Mouse (Mus musculus) heart, embryonic 15.5 days (tissue): ENCODE results near the gene Mybpc2. TPM values are rescaled to one million over a fixed set of nuclear protein-coding genes. Genes with fewer than 3 reads are reported as not detected.
A peak's percentile ranks its signal among the peaks of the same experiment; 100 is the strongest.

ENCODE experiments used
- ATAC-seq: fragments of 200-750 bp; cut with Nextera tagmentation; replicated peaks from 2 replicates; pipeline ENCODE4 v1.8.0; 2017; ENCODE audit warnings: low read depth, moderate TSS enrichment; ENCODE audit not compliant: insufficient number of reproducible peaks, insufficient read depth, low FRiP score
- H3K27ac ChIP-seq: fragments of 300-500 bp; sonication (generic); 2 replicates; pipeline ENCODE4 v1.5.1; 2015; ENCODE audit warnings: mild to moderate bottlenecking, inconsistent platforms
- H3K27me3 ChIP-seq: fragments of 300-500 bp; sonication (generic); 2 replicates; pipeline ENCODE4 v1.6.1; 2015; ENCODE audit warnings: inconsistent platforms
- H3K36me3 ChIP-seq: fragments of 300-500 bp; sonication (generic); 2 replicates; pipeline ENCODE4 v1.6.1; 2015; ENCODE audit warnings: mild to moderate bottlenecking, inconsistent platforms
- H3K4me1 ChIP-seq: fragments of 300-500 bp; sonication (generic); replicated peaks from 2 replicates; pipeline ENCODE4 v1.6.1; 2015; ENCODE audit warnings: inconsistent platforms
- H3K4me2 ChIP-seq: fragments of 300-500 bp; sonication (generic); 2 replicates; pipeline ENCODE4 v1.6.1; 2015; ENCODE audit warnings: inconsistent platforms, mild to moderate bottlenecking, moderate library complexity
- H3K4me3 ChIP-seq: fragments of 300-500 bp; sonication (generic); 2 replicates; pipeline ENCODE4 v1.5.1; 2015; ENCODE audit warnings: mild to moderate bottlenecking, inconsistent platforms
- H3K9ac ChIP-seq: fragments of 300-500 bp; sonication (generic); 2 replicates; pipeline ENCODE4 v1.6.1; 2015; ENCODE audit warnings: mild to moderate bottlenecking, inconsistent platforms
- H3K9me3 ChIP-seq: fragments of 300-500 bp; sonication (generic); replicated peaks from 2 replicates; pipeline ENCODE4 v1.6.1; 2016; ENCODE audit warnings: inconsistent platforms
- WGBS: fragments of 180-500 bp; shearing (Covaris S2); methylation state at CpG from one replicate; pipeline ENCODE4 v1.1.7; 2015; ENCODE audit warnings: mixed read lengths; 5-methylcytosine and 5-hydroxymethylcytosine counted together
- microRNA-seq: library from miRNA; unstranded; fragments of <30 nt; microRNA quantifications from one replicate; pipeline ENCODE4, GENCODE M21; 2016
- polyA plus RNA-seq: library from polyadenylated mRNA; unstranded; fragments of >200 nt; fragmentation: Nextera tagmentation; extraction: Ambion mirVana; gene quantifications from 2 replicates; pipeline ENCODE4 v1.2.1, GENCODE M21; 2015

The Mybpc2 gene
- polyA plus RNA-seq, 1 experiment from 2014 or later: 3.9 TPM

- ATAC-seq: no peak
Observed at GRCm38 (mm10) chr7:44460067-44460466, 64.4 kb downstream of the Mybpc2 start.

GRCm38 (mm10) chr7:44456302-44456701 lies 68.2 kb downstream of the Mybpc2 start:
- no peak for ATAC-seq
- WGBS: 86% methylated on average over 1 of the region's 1 CpGs

More at GRCm38 (mm10) chr7:44460067-44460466, 64.4 kb downstream of the Mybpc2 start:
- 71% methylated on average over 6 of the region's 6 CpGs for WGBS
- no peak overlapping the region for H3K4me2 ChIP-seq
- H3K27me3 ChIP-seq: peaks cover 47% of the 10 kb centered on the region
- H3K9me3 ChIP-seq: no peaks in the 10 kb centered on the region; the same call in 1 of the 2 replicates
- H3K27ac ChIP-seq: no peak overlapping the region
- H3K4me1 ChIP-seq: peaks cover 15% of the 10 kb centered on the region
- peaks cover 9% of the 10 kb centered on the region; the same call in 1 of the 2 replicates for H3K36me3 ChIP-seq
- H3K4me3 ChIP-seq: no peak overlapping the region
- H3K9ac ChIP-seq: no peak overlapping the region

GRCm38 (mm10) chr7:44453256-44453655 lies 71.2 kb downstream of the Mybpc2 start:
- H3K27me3 ChIP-seq: no peaks in the 10 kb centered on the region

More at GRCm38 (mm10) chr7:44456302-44456701, 68.2 kb downstream of the Mybpc2 start:
- no peak overlapping the region for H3K4me3 ChIP-seq
- peaks cover 2% of the 10 kb centered on the region; the same call in 1 of the 2 replicates for H3K36me3 ChIP-seq
- peaks cover 6% of the 10 kb centered on the region for H3K4me1 ChIP-seq
- H3K27me3 ChIP-seq: peaks cover 22% of the 10 kb centered on the region
- H3K9me3 ChIP-seq: no peaks in the 10 kb centered on the region; the same call in 1 of the 2 replicates
- H3K9ac ChIP-seq: no peak overlapping the region
- H3K4me2 ChIP-seq: no peak overlapping the region
- no peak overlapping the region for H3K27ac ChIP-seq

More at GRCm38 (mm10) chr7:44453256-44453655, 71.2 kb downstream of the Mybpc2 start:
- Histone ChIP-seq H3K4me1 (peaks cover 6% of the 10 kb centered on the region), H3K4me2 (no peak overlapping the region), H3K9ac (peak overlapping the region; percentile 31; the same call in 1 of the 2 replicates), H3K9me3 (no peaks in the 10 kb centered on the region), H3K27ac (no peak overlapping the region; the same call in 1 of the 2 replicates), H3K36me3 (no peaks in the 10 kb centered on the region), H3K4me3 (no peak overlapping the region)
- 21% methylated on average over 3 of the region's 3 CpGs for WGBS
- ATAC-seq: peak; percentile 38; the same call in 1 of the 2 replicates

Small RNA genes lying within 50 kb of the gene (microRNA-seq; reads per million reads assigned to microRNA genes)
- gene Mir7052 (1.5 reads per million), gene Mir7053 (not detected)

Other genes starting within 250 kb of the Mybpc2 start
- 1.0 and 2.5 TPM in 2 replicates for gene Clec11a, start 217.8 kb downstream of the Mybpc2 start, polyA plus RNA-seq
- 0.58 and 0.74 TPM in 2 replicates for gene Shank1, start 214.4 kb downstream of the Mybpc2 start, polyA plus RNA-seq
- 0.71 and 0.82 TPM in 2 replicates for gene Syt3, start 140.6 kb downstream of the Mybpc2 start, polyA plus RNA-seq
- 0.13 and 0.47 TPM in 2 replicates for gene 1700008O03Rik, start 138.8 kb downstream of the Mybpc2 start, polyA plus RNA-seq
- gene Lrrc4b, start 95.6 kb downstream of the Mybpc2 start, polyA plus RNA-seq: 1.8 TPM in 2 replicates
- gene Aspdh, start 59.3 kb downstream of the Mybpc2 start, polyA plus RNA-seq: 0.43 and 0.74 TPM in 2 replicates
- 134 and 146 TPM in 2 replicates for gene Josd2, start 56.7 kb downstream of the Mybpc2 start, polyA plus RNA-seq
- 81.6 and 109 TPM in 2 replicates for gene Emc10, start 28.1 kb downstream of the Mybpc2 start, polyA plus RNA-seq
- 8.7 and 11.5 TPM in 2 replicates for gene Fam71e1, start 28.1 kb downstream of the Mybpc2 start, polyA plus RNA-seq
- 0.59 and 5.2 TPM in 2 replicates for gene Spib, start 7.4 kb upstream of the Mybpc2 start, polyA plus RNA-seq
- 41.7 and 66.9 TPM in 2 replicates for gene Pold1, start 24.2 kb upstream of the Mybpc2 start, polyA plus RNA-seq
- gene Nr1h2, start 29.3 kb upstream of the Mybpc2 start, polyA plus RNA-seq: 53.2 and 64.6 TPM in 2 replicates
- 1.7 and 5.7 TPM in 2 replicates for gene Napsa, start 47.7 kb upstream of the Mybpc2 start, polyA plus RNA-seq
- 0.11 and 0.37 TPM in 2 replicates for gene Kcnc3, start 66.0 kb upstream of the Mybpc2 start, polyA plus RNA-seq
- gene Myh14, start 146.2 kb upstream of the Mybpc2 start, polyA plus RNA-seq: 1.7 and 6.3 TPM in 2 replicates
- not detected in 2 replicates for gene Izumo2, start 184.1 kb upstream of the Mybpc2 start, polyA plus RNA-seq
- 32.7 and 34.0 TPM in 2 replicates for gene Vrk3, start 223.8 kb upstream of the Mybpc2 start, polyA plus RNA-seq
- gene Zfp473, start 226.4 kb upstream of the Mybpc2 start, polyA plus RNA-seq: 0.47 and 0.58 TPM in 2 replicates